Mouse (Mus musculus) CD4-positive, CD25-positive, alpha-beta regulatory T cell, adult 2 months (primary cell): ENCODE results near the gene Clpb.

Experiments
- DNase-seq: peaks from one replicate; pipeline ENCODE4 v3.0.0-alpha.2; 2012; ENCODE audit warnings: low read depth, low spot score

The Clpb gene

DNA sequence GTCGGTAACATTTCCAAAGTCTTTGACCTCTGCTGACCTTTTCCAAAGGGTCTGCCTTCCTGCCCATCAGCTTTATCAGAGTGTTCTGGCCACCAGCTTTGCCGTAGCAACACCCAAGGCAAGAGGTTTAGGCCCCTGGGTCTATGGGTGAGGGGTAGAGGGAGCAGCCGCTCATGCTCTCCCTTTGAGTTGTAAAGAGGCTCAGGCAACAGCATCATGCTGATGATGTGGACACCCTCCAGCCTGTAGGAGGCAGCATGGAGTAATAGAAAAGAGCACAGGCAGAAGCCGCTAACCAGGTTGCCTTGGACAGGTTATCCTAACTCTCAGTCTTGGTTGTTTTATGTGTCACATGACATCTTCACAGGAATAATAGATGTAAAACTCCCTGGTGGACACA lies 61.6 kb downstream of the Clpb start:
- peak; percentile 80 for DNase-seq

DNA sequence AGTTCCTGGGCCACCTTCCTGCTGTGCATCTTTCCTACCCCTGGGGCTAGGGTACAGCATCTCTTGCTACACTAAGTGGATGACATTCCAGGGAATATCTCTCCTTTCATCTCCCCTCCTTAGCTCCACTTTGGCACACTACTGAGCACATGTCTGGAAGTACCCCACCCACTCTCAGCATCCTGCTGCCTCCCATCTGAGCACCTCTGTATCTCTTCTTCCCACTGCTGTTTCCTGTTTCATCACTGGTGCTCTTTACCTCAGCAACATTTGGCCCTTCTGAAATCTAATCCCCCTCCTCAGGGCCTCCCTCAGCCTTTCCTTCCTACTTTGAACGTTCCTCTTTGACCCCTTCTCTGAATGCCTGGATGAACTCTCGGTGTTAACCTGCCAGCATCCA lies 63.5 kb downstream of the Clpb start:
- peak; percentile 48 for DNase-seq

DNA sequence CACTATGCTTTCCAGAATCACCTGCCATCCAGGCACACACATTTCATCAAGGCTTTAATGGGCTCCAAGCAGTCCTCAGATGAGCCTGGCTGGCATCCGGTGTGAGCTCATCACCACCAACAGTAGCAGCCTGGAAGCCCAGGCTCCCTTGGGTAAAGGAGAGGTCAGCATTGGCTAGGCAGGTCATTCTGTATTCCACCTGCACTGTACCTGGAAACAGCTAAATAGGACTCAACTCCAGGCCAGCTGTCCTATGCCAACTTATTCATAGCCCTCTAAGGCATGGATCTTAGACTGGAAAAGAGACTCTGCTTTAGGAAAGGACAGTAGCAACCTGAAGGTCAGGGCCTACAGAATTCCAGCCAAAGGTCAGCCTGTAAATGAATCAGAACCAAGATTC lies 68.7 kb downstream of the Clpb start:
- no peak for DNase-seq

DNA sequence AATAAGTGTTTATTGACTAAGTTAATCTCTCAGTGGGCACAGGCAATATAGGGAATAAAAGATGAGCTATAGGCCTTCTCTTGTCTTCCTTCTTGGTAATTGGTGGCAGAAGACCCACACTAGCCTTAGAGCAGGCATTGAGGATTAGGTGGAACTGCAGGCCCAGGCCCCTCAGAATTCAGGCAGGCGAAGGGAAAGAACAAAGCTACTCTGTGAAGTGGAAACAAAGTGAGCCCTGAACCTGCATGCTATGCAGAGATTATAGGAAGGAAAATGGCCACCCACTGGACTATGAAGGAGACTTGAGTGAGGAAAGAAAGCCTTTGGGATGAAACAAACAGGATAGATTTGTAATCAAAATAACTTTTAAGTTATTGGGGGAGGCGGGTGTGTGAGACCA lies 69.6 kb downstream of the Clpb start:
- DNase-seq = no peak

DNA sequence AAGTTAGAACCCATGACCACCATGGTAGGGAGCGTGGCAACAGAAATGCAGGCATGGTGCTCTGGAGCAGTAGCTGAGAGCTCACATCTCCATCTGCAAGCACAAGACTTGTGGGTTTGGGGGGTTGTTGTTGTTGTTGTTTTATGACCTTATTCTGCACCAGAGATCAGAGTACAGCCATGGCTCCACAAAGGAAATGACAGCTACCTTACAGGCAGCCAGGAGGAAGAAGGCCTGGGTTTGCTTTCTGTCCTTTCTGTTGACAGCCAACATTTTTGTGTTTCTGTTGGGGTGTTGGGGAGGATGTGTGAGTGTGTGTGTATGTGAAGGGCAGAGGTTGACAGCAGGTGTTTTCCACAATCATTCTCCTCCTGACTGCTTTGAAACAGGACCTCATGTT lies 71.9 kb downstream of the Clpb start:
- peak; percentile 35 for DNase-seq

DNA sequence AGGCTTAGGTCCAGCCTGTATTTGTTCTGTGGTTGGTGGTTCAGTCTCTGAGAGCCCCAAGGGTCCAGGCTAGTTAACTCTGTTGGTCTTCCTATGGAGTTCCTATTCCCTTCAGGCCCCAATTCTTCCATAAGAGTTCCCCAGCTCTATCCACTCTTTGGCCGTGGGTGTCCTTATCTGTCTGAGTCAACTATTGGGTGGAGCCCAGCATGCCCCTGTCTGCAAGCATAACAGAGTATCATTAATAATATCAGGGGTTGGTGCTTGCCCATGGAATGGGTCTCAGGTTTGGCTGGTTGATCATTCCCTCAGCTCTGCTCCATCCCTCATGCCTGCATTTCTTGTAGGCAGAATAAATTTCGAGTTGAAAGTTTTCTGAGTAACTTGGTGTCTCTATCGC lies 74.3 kb downstream of the Clpb start:
- DNase-seq = no peak

DNA sequence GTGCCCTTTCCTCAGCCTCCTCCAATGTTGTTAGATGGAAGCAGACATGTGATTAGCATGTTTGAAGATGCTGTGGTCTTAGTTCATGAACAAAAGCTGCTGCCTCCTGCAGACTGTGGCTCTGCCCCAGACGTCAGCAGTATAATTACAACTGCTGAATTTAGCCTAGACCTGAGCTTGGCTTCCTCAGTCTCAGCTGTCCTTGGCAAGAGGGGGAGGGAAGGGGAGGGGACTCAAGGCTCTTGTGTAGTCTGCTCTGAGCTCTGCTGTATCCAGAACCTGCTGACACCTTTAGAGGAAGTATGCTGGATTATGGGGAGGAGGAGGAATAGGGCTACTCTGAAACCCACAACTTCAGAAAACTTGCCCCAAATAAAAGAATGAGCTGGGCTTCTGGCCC lies 76.2 kb downstream of the Clpb start:
- no peak for DNase-seq

DNA sequence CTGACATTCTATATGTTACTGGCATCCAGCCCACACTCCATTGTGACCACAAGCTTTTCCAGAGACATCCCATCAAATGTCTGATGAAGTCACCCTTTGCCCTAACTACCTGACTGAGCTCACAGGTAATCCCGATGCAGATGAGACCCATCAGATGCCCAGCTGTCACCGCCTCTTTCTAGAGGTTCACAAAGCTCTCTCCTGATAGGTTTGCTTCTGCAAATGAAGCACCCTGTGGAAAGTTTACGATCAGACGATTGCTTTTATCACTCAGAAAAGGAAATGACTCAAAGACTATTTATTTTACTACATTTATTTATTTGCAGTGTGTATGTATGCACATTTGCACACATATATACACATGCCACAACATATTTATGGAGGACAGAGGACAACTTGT lies 80.1 kb downstream of the Clpb start:
- DNase-seq = peak; percentile 38

DNA sequence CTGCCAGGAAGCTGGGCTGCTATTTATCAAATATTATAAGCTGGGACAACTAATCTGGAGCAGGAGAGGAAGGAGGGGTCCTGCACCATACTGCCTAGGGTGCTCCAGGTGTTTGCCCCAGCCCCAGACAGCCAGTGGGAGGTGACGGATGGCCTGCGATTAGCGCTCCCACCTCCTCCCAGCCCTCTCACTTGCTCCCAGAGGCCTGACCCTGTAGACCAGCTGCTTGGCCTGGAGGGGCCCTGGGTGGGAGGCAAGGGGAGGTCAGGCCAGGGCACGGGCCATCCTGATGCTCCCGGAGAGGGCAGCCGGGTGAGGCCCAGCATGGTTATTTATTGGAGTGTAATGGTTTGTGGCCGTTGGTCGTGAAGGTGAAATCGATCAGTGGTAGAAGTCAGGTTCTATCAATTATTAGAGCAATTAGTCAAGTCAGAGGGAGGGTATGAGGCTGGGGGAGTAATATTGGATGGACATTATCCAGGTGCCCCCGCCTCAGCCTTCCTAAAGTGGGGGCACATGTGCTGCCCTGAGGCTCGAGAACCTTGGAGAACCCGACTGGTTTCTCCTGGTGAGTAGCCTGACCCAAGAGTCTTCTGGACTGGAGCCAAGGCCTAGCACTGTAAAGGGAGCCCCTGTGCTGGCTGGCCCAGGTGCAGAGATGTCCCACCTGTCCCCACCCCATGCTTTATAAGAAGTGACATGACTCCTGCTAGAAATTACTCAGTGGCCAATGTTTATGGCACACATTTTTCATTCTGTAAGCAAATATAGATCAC lies 83.3 kb downstream of the Clpb start:
- no peak for DNase-seq

DNA sequence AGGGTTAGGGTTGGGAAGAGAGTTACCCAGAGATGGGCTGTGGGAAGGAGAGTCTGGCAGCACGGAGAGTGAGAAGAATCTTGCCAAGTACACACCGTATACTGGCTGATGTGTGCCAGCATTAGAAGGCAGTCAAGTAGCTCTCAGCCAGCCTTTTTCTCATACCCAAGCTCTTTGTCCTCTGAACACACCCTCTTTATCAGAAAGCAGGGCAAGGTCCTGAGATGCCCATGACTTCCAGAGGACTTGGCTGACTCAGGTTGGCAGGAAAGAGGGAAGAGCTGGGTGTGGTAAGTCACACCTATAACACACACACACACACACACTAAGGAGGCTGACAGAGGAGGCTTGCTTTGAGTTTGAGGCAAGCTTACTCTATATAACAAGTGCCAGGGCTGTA lies 86.8 kb downstream of the Clpb start:
- DNase-seq = no peak

DNA sequence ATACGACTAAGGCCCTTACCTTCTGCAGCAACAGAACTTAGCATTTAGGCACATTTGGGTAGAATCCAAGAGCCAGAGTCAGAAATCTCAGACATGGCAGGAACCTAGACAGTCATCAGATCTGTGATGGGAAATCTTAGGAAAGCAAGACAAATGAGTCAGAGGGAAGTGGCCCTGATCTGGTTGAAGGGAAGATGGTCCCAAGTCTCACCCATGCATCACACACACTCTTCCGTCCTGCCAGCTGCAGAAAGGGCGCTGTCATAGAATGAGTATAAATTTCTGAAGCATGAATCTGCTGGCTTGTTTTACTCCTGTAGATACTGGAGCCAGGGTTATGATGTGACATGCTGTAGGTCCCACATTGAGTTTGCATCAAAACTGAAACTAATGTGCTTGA lies 88.9 kb downstream of the Clpb start:
- no peak for DNase-seq

DNA sequence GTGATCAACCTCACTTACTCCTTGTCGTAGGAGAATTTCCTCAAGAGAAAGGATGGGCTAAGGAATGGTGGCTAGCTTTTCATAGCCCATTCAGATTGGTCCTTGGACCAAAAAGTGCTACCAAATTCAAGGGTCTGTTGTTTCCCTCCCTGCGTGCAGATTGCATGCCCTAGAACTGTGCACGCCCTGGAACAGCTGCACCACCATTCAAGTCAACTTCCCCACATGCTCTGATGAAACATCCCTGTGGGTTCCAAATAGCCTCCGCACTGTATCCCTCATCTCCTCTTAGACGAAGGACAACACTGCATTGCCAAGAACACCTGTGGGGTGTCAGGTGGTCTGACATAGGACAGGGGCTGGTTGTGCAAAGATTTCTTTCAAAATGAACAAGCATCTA lies 90.1 kb downstream of the Clpb start:
- DNase-seq = no peak

DNA sequence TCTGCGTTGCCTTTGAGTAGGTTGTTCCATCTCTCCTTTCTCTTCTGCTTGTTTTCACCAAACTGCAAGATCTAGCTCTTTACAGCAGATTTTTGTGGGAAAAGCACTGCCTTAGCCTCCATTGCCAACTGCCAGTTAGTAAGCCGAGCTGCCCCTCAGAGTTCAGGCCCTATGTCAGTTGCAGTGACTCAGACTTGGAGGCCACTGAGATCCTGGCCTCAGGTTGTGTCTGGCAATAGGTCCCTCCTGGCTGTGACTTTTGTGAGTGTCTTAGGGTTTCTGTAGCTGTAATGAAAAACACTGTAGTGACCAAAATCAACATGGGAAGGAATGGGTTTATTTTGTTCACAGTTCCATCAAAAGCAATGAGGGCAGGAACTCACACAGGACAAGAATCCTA lies 91.0 kb downstream of the Clpb start:
- DNase-seq = no peak

DNA sequence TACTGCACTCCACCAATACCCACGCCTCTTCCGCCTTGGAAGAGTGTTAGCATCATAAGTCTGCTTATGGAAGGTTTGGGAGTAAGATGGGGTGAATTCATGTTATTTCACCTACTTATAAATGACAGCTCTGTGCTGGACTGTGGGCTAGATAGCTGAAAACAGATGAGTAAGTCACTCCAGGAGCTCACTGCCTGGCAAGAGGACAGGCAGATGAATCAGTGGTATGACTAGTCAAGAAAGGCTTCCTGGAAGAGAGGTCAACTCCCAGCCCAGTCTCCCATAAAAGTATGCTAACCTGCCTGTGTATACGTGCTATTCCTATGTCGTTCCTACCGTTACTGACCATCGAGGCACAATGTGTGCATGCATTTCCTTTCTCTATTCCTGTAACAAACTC lies 91.9 kb downstream of the Clpb start:
- DNase-seq = no peak

DNA sequence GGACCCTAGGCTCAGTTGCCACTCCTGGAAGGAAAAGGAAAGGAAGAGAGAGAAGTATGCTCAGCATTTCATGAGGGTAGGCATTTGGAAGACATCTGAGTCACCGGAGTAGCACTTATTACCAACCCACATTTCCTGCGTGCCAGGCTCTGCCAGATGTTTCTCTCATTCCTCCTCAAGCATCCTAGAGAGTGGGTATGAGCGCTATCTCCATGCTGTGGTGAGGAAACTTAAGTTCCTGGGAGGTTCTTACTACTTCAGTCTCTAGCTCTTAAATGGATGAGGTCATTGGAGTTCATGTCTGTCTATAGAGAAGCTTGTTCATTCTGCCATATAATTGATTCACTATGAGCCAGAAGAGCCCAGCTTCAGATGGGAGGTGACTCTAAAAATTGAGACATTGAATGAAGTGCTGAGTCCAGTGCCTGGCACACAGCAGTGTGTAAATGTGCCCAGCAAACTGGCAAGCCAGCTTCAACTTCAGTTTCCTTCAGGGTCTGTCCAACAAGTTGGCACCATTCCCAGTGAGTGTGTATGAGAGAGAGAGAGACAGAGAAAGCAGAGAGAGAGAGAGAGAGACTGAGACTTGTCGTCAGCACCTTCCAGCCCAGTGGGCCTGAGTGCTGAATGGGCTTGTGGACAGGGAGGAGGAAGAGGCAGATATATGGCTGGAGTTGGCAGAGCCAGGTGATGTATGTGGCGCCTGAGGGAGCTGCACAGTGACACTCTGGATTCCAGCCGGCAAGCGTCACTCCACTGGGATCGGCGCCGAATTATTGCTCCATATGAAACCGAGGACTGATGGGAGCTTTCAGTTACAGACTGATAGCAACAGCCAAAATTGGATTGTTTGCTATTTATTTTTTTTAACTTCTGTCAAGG lies 98.7 kb downstream of the Clpb start:
- no peak for DNase-seq

DNA sequence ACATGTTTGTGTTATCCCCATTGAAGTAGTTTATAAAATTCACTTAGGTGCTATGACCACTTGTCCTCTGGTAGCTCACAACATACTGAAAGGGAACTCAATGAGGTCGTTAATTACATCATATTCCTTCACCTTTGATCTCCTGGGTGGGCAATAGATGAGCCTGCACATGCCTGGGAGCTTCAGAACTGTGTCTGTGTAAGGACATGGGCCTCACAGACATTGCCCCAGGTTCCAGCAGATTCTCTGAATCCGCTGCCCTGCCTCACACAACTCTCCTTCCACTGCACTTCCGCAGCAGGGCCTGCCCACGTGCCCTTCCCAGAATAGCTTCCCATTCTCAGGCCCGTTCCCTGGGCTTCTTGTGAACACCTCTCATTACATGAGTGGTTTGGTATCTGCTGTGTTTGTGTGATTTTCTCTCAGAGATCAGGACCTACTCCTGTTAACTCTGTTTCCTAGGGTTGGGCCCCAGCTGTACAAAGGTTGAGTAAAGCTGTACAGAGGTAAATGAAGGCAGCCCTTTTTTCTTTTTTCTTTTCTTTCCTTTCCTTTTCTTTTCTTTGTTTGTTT lies 104.0 kb downstream of the Clpb start:
- DNase-seq = no peak

DNA sequence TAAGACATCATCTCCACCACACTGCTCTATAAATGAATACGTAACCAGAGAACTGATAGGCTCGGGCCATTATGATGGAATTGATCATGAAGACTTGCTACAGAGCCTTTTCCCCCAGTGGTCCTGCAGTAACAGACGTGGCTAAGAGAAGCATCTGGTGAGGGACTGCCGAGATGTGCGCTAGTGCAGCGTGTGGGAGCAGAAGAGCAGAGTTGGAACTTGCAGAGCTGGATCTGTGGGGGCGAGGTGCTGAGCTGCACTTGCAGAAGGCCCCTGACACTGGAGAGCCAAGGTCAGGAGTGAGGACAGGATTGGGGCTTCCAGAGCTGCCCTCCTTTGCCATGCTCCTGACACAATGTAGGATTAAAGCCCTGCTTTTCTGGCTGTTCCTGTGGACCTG lies 106.6 kb downstream of the Clpb start:
- no peak for DNase-seq

DNA sequence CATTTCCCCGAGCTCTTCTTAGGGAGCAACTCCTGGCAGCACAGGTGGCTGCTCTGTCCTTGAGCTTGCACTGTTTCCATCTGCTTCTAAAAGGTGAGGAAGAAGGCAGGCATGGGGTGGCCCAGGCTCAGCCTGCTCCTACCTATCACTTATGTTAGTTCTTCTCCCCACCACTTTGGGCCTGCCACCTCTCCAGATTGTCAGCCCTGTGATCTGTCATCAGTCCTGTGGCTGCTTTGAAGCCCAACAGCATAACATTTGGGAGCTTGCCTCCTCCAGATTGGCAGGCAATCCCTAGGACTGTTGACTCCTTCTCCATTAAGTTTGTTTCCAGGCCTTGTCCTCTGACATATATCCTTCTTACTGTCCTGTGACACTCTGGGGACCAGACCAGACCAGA lies 108.2 kb downstream of the Clpb start:
- DNase-seq = no peak

DNA sequence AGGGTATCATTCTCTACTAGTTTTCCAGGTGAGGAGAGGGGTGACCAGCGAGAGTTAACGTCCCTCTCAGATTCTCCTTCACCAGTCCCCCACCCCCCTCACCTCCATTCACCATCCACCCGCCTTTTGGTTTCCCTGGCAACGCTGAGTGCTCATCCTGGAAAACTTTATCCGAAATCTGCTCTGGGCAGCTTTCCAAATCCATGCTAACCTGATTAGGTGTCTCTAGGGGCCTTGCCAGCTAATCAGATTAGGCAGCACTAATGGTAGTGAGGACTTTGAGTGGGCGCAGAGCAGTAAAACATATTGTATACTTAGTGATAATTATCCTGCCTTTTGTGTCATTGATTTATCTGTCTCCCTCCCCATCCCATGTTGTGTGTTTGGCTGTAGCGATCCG lies 109.3 kb downstream of the Clpb start:
- no peak for DNase-seq

DNA sequence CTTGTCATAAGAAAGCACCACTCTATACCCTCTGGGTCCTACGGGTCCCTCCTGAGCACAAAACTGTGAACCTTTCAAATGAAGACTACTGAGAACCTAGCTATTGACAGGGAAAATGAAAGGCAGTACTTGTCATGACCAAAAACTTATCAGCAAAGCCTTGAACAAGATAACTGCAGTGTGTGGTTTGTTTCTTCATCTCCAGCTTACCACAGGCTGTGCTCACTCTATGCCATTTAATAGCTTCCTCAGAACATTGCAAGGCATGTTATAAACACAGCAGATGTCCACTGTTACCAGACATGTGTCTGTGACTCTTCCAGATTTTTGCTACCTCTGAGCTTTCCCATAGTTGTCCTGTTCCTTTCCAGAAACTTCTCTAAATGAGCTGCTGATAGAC lies 113.6 kb downstream of the Clpb start:
- no peak for DNase-seq

DNA sequence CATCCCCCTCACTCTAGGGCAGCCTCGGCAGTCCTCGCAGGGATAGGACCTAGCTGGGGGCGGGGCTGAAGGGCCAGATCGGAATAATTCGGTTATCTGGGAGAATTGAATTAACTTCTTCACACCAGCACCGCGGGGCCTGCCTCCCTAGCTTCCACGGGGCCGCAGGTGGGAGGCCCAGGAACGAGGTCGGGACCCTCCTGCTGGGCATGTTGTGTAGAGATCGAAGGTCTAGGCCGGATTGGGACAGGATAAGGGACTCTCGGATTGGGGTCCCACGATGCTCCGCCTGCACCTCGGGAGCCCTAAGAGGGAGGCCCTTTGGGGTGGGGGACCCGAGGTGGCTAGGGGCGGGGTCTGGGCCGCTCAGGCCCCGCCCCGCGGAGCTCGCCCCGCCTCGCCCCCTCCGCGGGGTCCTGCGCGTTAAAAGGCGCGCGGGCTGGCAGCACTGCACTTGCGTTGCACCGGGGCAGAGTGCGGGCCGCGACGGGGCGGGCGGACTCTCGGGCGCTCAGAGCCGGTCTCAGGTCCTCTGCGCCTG lies 154.5 kb downstream of the Clpb start, which contains the start of gene Phox2a:
TSS of gene Phox2a (plus strand) at position 453 of the 541 bp plus-strand sequence.
- DNase-seq = no peak

DNA sequence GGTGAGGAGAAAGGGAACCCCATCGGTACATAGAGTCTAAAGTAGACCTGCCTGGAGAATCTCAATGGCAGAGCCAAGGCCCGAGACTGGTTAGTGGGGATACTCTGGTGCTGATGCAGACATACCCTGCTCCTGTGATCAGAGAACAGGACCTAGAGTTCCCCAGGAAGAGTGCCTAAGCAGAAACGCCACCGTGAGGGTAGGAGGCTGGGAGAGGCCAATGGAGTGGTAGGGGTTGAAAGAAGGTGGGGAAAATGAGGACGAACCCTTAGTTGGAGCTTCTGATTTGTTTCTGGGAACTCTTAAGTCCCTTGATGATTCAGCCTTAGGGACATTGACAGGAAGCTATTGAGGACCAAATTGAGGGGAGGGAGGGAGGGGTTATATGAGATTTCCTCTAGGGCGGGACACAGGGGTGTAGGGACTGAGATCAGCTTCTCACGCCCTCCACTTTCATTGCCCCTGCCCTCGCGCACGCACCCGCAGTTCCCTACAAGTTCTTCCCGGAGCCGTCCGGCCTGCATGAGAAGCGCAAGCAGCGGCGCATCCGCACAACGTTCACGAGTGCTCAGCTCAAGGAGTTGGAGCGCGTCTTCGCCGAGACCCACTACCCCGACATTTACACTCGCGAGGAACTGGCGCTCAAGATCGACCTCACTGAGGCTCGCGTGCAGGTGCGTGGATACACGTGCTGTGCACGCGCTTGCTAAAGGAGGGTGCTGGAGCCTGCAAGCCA lies 157.0 kb downstream of the Clpb start:
- peak; percentile 51 for DNase-seq
